Mouse (Mus musculus) left cerebral cortex, postnatal 14 days (tissue): ENCODE measurements around the gene Erc1. TPM values are rescaled to one million over a fixed set of nuclear protein-coding genes. Genes with fewer than 3 reads are reported as not detected.

Experiments
- DNase-seq, 2 experiments: peaks; one replicate each; pipeline ENCODE4 v3.0.0; 2021 to 2022; ENCODE audit warnings: low spot score in 2 of 2, mixed read lengths in 1 of 2
- intact Hi-C: fragments of 180-260 bp; cut with DNase I; formaldehyde crosslinking; loops from one replicate; pipeline ENCODE4 v1.15.1; 2025
- total RNA-seq, 2 experiments: library from RNA; stranded (reverse); gene quantifications; 2 replicates each; pipeline ENCODE4 v1.2.3; 2021

Erc1 gene
- total RNA-seq, 2 experiments from 2014 or later: 89.8 to 89.9 TPM

DNA sequence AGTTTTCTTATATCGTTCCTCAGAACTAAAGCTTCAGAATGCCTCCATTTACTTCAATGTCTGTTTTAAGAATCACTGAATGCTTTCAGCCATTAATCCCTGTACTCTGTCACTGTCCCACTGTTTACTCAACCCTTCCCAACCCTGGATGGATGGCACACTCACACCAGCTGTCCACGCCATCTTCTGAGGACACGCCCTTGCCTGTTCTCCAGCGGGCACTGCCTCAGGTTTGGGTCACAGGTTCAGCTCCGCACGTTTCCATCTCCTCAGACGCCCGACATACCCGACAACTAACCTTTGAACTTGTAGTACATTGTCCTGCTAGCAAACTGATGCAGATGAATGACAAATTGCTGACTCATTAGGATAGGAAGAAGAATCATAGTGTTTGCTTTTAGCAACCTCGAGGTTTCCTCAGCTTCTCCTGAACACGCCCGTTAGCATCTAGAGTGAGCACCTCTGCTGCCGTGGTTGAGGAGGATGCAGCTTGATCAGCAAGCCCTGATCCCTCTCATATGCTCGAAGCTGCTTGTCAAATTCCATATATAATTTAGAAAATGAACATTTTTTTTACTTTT is 204.0 kb downstream of the Erc1 start:
- DNase-seq: no peak
- intact Hi-C loops: no loop called here

DNA sequence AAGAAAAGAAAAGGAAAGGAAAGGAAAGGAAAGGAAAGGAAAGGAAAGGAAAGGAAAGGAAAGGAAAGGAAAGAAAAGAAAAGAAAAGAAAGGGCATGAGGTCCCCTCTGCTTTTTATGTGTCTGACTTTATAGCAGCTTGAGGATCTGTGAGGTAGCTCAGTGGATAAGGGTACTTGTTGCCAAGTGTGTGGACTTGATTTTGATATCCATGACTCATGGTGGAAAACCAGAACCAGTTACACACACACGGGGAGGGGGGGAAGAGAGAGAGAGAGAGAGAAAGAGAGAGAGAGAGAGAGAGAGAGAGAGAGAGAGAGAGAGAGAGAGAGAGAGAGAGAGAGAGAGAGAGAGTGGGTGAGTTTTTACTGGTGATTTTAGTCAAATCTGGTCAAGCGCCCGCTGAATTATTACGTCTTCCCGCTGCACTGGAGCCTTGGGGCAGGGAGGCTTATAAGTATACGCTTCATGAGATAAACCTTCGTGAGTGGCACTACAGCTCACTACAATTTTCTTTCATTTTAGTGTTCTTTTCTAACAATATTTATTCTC is 204.7 kb downstream of the Erc1 start:
- no peak for DNase-seq
- intact Hi-C loops: no loop called here

DNA sequence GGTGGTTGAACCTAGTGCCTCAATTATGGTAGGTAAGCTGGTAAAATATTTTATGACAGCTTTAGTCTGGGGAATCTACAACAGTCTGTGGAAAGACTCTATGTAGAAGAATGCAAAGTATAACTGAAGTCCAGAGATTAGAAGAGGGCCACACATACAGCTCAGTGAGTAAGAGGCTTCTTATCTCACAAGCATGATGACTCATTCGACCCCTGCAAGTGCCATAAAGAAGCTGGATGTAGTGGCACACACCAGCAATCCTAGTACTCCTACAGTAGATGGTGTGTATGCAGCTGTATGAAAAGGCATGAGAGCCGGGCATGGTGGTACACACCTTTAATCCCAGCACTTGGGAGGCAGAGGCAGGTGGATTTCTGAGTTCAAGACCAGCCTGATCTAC is 205.2 kb downstream of the Erc1 start:
- intact Hi-C loops: no loop called here
- DNase-seq: no peak

DNA sequence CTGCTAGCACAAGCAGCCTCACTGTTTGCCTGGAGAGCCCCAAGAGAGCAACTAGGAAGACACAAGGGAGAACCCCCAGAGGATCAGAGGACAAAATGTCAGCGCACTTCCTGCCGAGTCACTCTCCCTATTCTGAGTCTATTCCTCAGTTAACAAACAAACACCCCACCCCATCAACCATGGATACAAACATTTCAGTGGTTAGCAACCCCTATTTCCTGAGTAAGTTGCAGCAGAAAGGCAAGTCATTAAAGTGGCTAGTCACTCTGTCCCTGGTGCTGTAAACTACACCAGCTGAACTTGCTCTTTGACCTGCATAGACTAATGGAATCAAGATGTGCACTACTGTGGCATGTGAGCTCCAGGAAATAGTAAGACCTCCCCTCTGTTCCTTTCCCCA is 212.3 kb downstream of the Erc1 start:
- intact Hi-C loops: no loop called here
- DNase-seq: no peak

DNA sequence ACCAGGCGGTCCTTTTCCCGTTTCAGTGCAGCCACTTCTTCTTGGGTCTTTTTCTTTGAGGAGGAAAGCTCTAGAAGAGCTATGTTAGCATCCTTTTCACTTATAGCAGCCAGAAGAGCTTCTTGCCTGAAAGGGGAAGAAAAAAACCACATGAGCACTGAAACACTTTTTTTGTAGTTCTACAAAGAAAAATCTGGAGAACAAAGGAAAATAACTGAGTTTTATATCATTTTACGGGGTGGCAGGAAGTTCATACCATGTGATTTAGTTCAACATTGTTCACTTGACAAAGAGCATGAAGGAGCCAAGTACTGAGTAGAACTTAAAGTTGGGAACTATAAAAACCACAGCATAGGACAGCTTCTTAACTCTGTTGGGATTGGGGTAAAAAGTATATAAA is 217.3 kb downstream of the Erc1 start:
- DNase-seq: no peak
- intact Hi-C loops: no loop called here

DNA sequence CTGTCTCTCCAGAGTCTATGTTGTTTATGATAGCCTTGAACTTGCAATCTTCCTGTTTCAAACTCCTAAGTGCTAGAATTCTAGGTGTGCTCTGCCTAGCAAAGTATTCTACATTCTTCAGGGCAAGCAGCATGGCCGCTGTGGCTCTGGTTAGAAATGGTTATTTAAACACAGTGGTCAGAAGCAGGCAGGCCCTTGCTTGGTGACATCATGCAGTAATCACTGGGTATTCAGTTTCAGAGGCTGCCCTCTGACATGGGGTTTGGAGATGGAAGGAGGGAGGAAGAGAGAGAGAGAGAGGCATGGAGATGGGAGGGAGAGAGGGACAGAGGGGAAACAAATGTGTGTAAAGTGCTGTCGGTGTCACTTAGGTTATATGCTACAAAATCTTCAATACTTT is 246.6 kb downstream of the Erc1 start:
- no peak for DNase-seq
- intact Hi-C loops: no loop called here

DNA sequence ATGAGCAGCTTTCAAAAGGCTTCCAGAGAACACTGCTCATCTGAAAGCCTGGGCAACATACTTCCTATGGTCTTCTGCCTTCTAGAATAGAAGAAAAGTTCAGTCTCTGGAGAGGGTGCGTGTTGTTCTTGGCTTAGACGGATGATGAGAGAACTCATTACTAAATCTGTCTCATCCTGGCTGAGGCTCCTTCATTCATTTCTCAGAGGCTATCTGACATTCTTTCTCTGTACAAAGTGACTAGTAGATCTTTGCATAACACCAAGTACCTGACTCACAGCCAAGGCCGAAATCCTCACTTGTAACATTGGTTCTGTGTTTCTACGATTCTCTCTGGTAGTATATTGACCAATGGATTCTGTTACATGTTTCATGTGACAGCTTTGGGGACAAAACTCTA is 252.5 kb downstream of the Erc1 start:
- intact Hi-C loops: no loop called here
- no peak for DNase-seq

DNA sequence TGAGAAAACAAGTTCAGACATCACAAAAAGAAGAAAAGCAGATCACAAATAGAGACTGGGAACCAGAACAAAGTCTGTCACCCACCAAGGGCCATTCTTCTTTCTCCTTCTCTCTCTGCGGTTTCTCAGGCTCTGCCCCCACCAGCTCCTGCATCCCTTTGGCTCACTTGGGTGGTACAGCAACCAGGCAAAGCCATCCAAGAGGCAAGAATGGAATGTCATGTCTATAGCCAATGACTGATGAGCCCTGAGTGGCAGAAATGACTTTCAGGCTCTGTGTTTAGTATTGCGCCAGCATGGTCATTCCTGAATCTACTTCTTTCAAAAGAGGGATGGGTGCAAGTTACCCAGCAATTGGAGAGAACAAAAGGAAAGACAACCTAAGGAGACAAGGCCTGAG is 257.1 kb downstream of the Erc1 start:
- intact Hi-C loops: no loop called here
- no peak for DNase-seq

DNA sequence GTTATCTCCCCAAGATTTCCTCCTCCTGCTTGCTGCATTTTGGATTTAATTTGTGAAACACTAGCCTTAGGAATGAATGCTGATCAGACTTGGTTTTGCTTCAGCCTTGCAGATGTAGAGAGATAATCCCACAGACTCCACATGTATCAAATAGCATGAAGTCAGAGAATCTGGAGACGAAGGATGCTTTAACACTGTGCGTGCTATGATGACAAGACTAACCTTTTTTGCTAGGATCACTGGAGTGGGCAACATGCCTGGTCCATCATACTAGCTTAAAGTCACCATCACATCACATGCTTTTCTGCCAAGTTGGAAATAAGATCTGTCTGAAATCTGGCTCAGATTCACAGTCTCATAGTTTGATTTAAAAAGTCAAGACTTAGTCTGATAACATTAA is 260.1 kb downstream of the Erc1 start:
- no peak for DNase-seq
- intact Hi-C loops: no loop called here

DNA sequence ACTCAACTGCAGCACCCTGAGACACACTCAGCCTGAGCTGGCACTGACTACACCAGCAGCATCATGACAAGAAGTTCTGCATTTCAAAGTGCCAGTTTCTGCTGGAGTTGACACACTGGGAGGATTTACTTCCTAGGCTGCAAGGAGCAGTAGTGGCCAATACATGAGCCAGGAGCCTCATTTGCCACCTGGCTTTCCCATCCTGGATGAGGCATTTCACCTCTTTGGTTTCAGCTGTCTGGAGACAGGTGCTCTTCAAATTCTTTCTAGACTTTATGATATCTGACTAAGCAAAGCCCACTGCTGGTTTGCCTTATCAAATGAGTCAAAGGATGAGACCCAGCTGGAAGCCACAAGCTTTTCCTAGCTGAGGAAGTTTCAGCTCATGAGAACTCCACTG is 260.5 kb downstream of the Erc1 start:
- intact Hi-C loops: no loop called here
- DNase-seq: no peak

DNA sequence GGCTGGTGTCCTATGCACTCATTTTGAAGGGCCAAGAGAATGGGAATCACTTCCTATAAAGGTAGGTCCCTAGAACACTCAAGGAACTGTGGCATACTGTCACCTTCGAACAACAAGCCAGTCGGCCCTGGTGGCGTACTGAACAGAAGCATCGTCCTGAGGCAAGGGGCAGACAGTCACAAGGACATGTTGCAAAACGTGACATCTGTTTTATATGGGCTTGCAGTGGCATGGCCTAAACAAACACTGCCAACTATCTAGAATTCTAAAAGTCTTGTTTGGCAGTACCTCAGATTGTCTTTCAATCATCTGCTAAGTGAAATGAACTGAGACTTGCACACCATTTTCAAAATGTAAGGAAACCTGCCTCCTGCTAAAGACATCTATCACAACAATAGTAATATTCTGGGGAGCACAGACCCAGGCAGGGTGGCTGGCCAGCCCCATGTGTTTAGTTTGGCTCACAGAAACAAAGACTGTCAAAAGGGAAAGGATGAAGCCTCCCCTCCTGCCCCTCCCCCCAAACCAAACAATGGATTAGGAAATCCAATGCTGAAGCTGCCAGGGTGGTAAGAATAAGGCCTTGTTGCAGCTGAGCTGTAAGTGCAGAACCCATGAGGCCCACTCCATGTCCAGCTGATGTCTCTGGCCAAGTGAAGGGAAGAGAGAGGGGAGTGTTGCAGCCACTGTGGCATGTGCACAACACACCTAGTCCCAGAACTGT is 262.2 kb downstream of the Erc1 start:
- intact Hi-C loops: no loop called here
- no peak for DNase-seq

DNA sequence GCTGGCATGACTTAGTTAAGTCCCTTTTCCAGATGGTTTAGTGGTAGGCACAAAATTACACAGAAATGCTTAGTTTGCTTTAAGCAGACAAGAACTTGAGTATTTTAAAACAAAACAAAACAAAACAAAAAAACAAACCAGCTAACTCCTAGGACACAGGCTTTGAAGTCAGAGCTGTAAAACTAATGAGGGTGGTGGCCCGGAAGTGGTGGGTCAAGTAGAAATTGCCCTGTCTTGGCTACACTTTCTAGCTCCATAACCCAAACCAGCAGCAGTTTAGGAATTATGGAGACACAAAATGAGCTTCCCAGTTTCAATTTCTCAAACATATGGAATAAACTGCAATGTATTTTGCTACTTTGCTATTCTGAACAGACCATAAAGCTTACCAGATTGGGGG is 263.9 kb downstream of the Erc1 start:
- no peak for DNase-seq
- intact Hi-C loops: no loop called here

DNA sequence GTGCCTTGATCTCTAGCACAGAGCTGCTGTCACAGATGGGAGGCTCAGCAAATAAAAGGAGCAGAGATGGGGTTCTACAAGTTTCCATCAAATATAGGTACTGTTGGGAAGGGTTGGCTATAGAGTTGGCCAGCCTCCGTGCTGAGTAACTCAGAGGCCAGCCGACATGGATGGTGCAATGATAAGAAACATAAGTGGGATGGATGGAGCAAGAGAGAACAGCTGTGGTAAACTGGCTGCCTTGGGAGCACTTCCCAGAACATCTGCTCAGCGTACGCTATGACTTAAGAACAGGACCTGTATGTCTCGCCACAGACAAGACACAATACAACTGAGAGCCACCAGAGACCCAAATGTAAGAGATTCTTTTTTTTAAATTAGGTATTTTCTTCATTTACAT is 264.8 kb downstream of the Erc1 start:
- no peak for DNase-seq
- intact Hi-C loops: no loop called here

DNA sequence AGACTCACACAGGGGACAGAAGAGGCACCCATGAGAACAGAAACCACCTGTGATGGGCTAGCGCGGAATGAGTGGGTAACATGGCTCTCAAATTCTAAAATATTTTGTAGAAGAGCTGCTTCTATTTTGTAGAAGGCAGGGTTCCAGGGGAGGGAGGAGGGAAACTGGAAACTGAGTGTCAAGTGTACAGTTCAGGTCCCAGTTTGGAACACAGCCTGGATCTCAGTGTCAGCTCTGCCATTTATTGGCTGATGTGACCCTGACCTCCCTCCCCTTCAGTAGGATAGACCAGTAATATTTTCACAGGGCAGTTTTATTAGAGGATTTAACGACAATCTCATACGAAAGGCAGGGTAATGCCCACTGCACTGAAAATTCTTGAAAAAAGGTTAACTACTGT is 271.3 kb downstream of the Erc1 start:
- intact Hi-C loops: no loop called here
- no peak for DNase-seq

DNA sequence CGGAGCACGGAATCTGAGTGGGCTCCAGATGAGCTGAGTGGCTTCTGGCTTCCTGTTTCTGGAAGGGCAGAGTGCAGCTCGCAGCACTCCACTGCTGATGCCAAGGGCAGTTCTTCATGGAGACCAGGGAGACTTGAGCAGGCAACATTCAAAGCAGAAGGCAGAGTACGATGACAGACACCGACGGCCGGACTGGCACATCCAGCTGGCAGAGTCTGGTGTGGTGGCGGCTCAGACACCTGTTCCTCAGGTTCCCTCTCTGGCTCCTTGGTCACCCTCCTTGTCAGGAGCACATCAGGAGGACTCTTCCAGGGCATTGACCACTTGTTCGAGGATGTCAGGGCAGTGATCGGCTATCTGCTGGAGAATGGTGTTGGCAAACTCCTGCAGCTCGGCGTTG is 272.6 kb downstream of the Erc1 start:
- no peak for DNase-seq
- intact Hi-C loops: no loop called here

DNA sequence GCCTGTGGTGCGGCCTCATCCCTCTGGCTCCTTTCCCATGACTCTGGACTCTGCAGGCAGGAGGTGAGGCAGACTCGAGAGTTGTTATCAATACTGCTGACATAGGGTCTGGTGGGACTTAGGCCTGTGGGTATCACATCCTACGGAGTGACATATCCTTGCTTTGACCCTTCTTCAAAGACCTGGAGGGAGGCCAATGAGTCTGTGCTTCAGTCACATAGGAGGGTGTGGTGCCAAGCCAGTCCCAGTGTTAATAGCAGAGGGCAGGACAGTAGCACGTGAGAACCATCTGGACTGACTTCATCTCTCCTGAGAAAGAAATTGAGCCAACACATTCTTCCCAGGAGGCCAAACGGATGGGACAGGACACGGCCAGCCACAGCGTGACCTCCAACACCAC is 275.7 kb downstream of the Erc1 start:
- no peak for DNase-seq
- intact Hi-C loops: no loop called here

DNA sequence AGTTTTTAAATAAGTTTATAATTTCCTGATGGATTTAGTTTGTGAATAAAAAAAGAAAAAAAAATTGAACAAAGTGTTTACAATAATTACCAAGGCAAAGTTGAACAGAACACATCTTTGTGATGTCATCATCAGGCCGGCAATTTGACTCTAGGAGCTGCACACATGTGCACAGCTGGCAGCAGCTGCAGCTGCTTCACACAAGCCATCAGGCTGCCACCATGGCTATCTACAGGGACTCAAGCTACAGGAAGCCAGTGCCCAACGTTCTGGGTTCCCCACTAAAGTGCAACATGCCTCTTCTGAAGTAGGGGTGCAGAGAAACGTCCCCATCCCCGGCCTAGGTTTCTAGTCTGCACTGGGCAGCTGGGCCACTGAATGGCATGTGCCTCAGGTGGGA is 277.2 kb downstream of the Erc1 start:
- intact Hi-C loops: no loop called here
- no peak for DNase-seq

DNA sequence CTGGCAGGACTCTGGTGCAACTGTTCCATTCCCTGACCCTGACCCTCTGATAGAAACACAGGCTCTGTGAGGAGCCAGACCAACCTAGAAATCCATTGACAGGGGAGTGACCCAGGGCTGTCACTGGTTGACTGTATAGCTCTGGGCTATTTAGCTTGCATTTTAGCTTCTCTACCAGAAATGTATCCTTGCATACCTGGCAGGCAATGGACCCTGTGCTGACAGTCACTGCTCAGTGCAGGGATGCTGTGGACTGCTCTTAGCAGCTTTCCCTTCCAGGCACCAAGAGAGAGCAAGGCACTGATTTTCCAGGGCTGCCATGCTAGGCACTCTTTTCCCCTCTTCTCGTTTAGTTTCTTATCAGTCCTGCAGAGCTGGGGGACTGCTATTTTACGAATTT is 279.6 kb downstream of the Erc1 start:
- intact Hi-C loops: no loop called here
- DNase-seq: no peak

DNA sequence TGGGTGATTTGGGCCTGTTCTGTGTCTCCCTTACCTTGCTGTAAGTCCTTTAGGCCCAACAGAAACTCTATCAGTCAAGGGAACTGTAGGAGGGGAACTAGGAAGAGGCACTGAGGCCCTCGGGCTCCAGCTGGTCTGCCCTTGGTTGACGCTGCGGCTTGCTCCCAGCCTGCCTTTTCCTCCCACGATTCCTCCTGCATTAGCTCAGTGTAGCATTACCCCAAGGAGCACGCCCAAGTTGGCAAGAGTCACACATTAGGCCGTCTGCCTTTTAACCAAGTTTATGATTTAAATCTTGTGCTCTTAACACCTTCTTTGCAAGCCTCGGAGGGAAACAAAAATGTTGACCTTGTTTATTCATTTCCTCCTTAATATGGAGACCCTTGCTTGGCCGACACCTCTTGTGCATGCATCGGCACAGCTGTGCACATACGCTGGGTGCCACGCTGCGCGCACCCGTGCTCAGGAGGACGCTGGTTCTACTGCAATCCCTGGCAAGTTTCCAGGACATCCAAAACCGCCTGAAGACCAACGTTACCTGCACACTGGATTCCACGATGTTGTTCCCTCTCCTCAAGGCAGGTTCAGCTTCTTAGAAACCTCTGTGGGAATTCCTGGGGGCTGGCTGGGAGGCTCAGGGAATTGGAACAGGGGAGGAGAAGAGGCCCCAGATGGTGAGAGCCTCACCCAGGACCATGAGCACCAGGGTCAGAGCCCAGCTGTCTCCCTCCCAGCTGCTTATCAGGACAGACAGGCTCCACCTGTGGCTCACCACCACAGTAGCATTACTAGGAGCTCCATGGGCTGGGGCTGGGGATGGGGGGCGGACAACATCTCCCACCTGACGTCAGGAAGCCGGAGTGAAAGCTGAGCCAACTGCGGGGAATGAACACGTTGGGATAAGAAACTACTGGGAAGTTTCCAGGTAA is 282.3 kb downstream of the Erc1 start:
- intact Hi-C loops: no loop called here
- no peak for DNase-seq

DNA sequence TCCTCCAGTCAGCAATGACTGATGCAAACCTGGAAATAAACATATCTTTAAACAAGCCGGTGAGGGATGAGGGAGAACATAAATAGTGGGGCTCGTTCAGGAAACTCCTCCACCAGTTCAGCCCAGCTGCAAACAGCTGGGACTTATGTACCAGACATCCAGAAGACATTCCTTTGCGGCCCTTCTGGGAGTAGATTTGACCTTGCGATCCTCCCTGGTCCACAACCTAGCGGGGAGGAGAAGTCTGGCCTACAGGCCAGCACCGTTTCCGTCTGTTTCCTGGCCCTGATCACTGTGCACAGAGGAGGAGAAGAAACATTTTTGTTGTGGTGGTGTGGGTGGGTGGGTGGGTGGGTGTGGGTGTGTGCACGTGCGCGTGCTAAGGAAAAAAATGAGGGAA is 285.4 kb downstream of the Erc1 start:
- DNase-seq: no peak
- intact Hi-C loops: no loop called here
